Mouse (Mus musculus): ENCODE data around the gene Gm21800.
"Not testable (repeated sequence)": the region's sequence is repeated elsewhere in the genome, so short reads cannot be mapped to it uniquely, and the experiment has no call there.

Gene Gm21800

DNA sequence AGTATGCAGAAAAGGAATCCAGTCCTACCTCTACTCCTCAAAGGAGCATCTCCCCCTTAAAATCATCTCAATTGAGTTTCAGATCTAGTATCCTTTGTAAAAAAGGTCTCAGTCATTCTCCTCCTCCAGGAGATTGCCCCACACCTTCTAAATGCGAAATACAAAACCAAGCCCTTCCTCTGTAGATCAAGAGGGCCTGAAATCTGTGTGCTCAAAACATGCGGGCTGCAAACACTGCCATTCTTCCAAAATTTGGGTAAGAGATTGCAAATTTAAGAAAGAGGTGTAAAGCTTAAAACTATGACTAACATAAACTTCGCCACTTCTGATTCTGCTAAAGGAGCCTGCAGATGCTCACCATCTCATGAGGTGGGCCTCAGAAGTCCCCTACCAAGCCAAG is at the start of gene Gm21800:
Gene Gm21800 (plus strand): TSS at position 301 of the 400 bp plus-strand sequence.
- DNase-seq: not testable (repeated sequence)
